Mouse (Mus musculus): ENCODE results near the gene Large2. TPM values are rescaled to one million over a fixed set of nuclear protein-coding genes. Genes with fewer than 3 reads are reported as not detected.

The Large2 gene
- polyA plus RNA-seq, 1 experiment from 2014 or later: 6.6 TPM

DNA sequence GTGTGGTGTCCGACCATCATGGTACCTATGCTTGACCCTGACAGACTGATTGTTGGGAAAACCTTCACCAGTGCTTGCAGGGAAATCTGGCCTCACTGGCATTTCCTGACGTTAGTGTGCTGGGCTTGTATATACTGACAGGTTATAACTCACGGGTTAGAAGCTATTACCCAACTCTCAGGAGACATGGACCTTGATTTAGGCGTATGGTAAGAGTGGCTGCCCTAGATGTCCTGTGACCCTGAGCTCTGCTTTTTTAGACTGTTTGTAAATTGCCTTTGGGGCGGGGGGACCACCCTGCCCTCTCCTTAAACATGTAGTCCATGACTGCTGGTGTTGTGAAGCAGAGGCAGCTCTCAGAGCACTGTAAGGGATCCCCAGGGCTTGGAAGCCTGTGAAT, 24.0 kb downstream of the Large2 start:
- H3K36me3 ChIP-seq (replicated peaks; ENCODE audit: control insufficient read depth, insufficient read depth, low read depth, low read length): no peaks in the 10 kb centered on the region; the same call in 1 of the 2 replicates

GRCm38 (mm10) chr2:92349589-92350425, 24.9 kb downstream of the Large2 start:
- 52% methylated on average over 6 of the region's 6 CpGs for WGBS
- no peak for DNase-seq (ENCODE audit: low spot score)
- Histone ChIP-seq H3K27me3 (ENCODE audit: control insufficient read depth, insufficient read depth, low read length) (no peaks in the 10 kb centered on the region), H3K9me3 (replicated peaks; ENCODE audit: control insufficient read depth, low read length) (no peaks in the 10 kb centered on the region), H3K4me3 (ENCODE audit: low read depth, low read length) (no peak overlapping the region), H3K4me2 (ENCODE audit: low read depth, low read length) (no peak overlapping the region), H3K27ac (replicated peaks; ENCODE audit: low read depth, low read length) (no peak overlapping the region), H3K36me3 (replicated peaks; ENCODE audit: control insufficient read depth, insufficient read depth, low read depth, low read length) (no peaks in the 10 kb centered on the region; the same call in 1 of the 2 replicates), H3K4me1 (ENCODE audit: control insufficient read depth, insufficient read depth, low read length) (no peaks in the 10 kb centered on the region), H3K9ac (replicated peaks; ENCODE audit: low read length) (no peak overlapping the region)
- no peak for ATAC-seq (replicated peaks; ENCODE audit: insufficient number of reproducible peaks, low FRiP score, low TSS enrichment, low read depth)

More for the DNA sequence above, 24.0 kb downstream of the Large2 start:
- WGBS: 50% methylated on average over 5 of the region's 5 CpGs
- no peak overlapping the region for H3K27ac ChIP-seq (replicated peaks; ENCODE audit: low read depth, low read length)
- H3K9ac ChIP-seq (replicated peaks; ENCODE audit: low read length): no peak overlapping the region
- ATAC-seq (replicated peaks; ENCODE audit: insufficient number of reproducible peaks, low FRiP score, low TSS enrichment, low read depth): no peak
- no peak overlapping the region for H3K4me3 ChIP-seq (ENCODE audit: low read depth, low read length)
- no peaks in the 10 kb centered on the region for H3K4me1 ChIP-seq (ENCODE audit: control insufficient read depth, insufficient read depth, low read length)
- no peaks in the 10 kb centered on the region for H3K27me3 ChIP-seq (ENCODE audit: control insufficient read depth, insufficient read depth, low read length)
- no peak overlapping the region for H3K4me2 ChIP-seq (ENCODE audit: low read depth, low read length)
- no peaks in the 10 kb centered on the region for H3K9me3 ChIP-seq (replicated peaks; ENCODE audit: control insufficient read depth, low read length)
- DNase-seq (ENCODE audit: low spot score): no peak

- no peaks in the 10 kb centered on the region for H3K4me1 ChIP-seq (ENCODE audit: control insufficient read depth, insufficient read depth, low read length)
- no peaks in the 10 kb centered on the region; the same call in 1 of the 2 replicates for H3K36me3 ChIP-seq (replicated peaks; ENCODE audit: control insufficient read depth, insufficient read depth, low read depth, low read length)
Observed at GRCm38 (mm10) chr2:92347191-92347590, 27.5 kb downstream of the Large2 start.

GRCm38 (mm10) chr2:92342418-92342817, 32.3 kb downstream of the Large2 start:
- H3K4me3 ChIP-seq (ENCODE audit: low read depth, low read length): no peak overlapping the region
- no peak overlapping the region for H3K27ac ChIP-seq (replicated peaks; ENCODE audit: low read depth, low read length)
- H3K9me3 ChIP-seq (replicated peaks; ENCODE audit: control insufficient read depth, low read length): no peaks in the 10 kb centered on the region
- no peaks in the 10 kb centered on the region for H3K36me3 ChIP-seq (replicated peaks; ENCODE audit: control insufficient read depth, insufficient read depth, low read depth, low read length)
- no peak overlapping the region for H3K4me2 ChIP-seq (ENCODE audit: low read depth, low read length)
- no peaks in the 10 kb centered on the region for H3K27me3 ChIP-seq (ENCODE audit: control insufficient read depth, insufficient read depth, low read length)
- H3K9ac ChIP-seq (replicated peaks; ENCODE audit: low read length): no peak overlapping the region
- no peak for DNase-seq (ENCODE audit: low spot score)
- ATAC-seq (replicated peaks; ENCODE audit: insufficient number of reproducible peaks, low FRiP score, low TSS enrichment, low read depth): no peak
- H3K4me1 ChIP-seq (ENCODE audit: control insufficient read depth, insufficient read depth, low read length): no peaks in the 10 kb centered on the region

More at GRCm38 (mm10) chr2:92347191-92347590, 27.5 kb downstream of the Large2 start:
- Histone ChIP-seq H3K9ac (replicated peaks; ENCODE audit: low read length) (no peak overlapping the region), H3K9me3 (replicated peaks; ENCODE audit: control insufficient read depth, low read length) (no peaks in the 10 kb centered on the region), H3K4me2 (ENCODE audit: low read depth, low read length) (no peak overlapping the region), H3K4me3 (ENCODE audit: low read depth, low read length) (no peak overlapping the region), H3K27me3 (ENCODE audit: control insufficient read depth, insufficient read depth, low read length) (no peaks in the 10 kb centered on the region), H3K27ac (replicated peaks; ENCODE audit: low read depth, low read length) (no peak overlapping the region)
- WGBS: 81% methylated on average over 2 of the region's 2 CpGs
- ATAC-seq (replicated peaks; ENCODE audit: insufficient number of reproducible peaks, low FRiP score, low TSS enrichment, low read depth) (no peak), DNase-seq (ENCODE audit: low spot score) (no peak)

DNA sequence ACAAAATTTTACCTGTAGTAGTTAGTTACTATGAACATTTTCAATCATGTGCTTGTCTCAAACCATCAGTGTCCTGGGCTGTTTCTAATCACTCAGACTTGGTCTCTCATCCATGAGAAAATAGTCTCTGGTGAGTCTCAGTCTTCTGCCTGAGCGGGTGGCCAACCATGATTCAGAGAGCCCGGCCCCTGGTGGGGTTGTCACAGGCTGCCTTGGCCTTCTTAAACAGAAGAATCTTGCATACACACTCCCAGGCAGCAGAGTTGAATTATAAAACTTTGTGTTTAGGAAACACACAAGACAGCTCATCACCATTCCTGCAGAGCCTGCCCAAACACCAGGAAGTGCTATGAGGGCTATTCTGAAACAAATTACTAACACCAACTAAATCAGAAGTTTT, 42.8 kb downstream of the Large2 start:
- no peaks in the 10 kb centered on the region for H3K27me3 ChIP-seq (ENCODE audit: control insufficient read depth, insufficient read depth, low read length)
- H3K27ac ChIP-seq (replicated peaks; ENCODE audit: low read depth, low read length): no peak overlapping the region
- H3K4me2 ChIP-seq (ENCODE audit: low read depth, low read length): no peak overlapping the region
- 95% methylated on average over 2 of the region's 2 CpGs for WGBS
- DNase-seq (ENCODE audit: low spot score) (no peak), ATAC-seq (replicated peaks; ENCODE audit: insufficient number of reproducible peaks, low FRiP score, low TSS enrichment, low read depth) (no peak)
- H3K9me3 ChIP-seq (replicated peaks; ENCODE audit: control insufficient read depth, low read length): no peaks in the 10 kb centered on the region
- no peak overlapping the region for H3K4me3 ChIP-seq (ENCODE audit: low read depth, low read length)
- no peak overlapping the region for H3K9ac ChIP-seq (replicated peaks; ENCODE audit: low read length)
- H3K36me3 ChIP-seq (replicated peaks; ENCODE audit: control insufficient read depth, insufficient read depth, low read depth, low read length): no peaks in the 10 kb centered on the region; the same call in none of the 2 replicates
- no peaks in the 10 kb centered on the region for H3K4me1 ChIP-seq (ENCODE audit: control insufficient read depth, insufficient read depth, low read length)

GRCm38 (mm10) chr2:92331410-92331809, 43.3 kb downstream of the Large2 start:
- Histone ChIP-seq H3K27me3 (ENCODE audit: control insufficient read depth, insufficient read depth, low read length) (no peaks in the 10 kb centered on the region), H3K4me2 (ENCODE audit: low read depth, low read length) (no peak overlapping the region), H3K36me3 (replicated peaks; ENCODE audit: control insufficient read depth, insufficient read depth, low read depth, low read length) (no peaks in the 10 kb centered on the region; the same call in 1 of the 2 replicates), H3K9me3 (replicated peaks; ENCODE audit: control insufficient read depth, low read length) (no peaks in the 10 kb centered on the region), H3K4me1 (ENCODE audit: control insufficient read depth, insufficient read depth, low read length) (no peaks in the 10 kb centered on the region), H3K4me3 (ENCODE audit: low read depth, low read length) (no peak overlapping the region), H3K9ac (replicated peaks; ENCODE audit: low read length) (no peak overlapping the region), H3K27ac (replicated peaks; ENCODE audit: low read depth, low read length) (no peak overlapping the region)
- WGBS: 98% methylated on average over 2 of the region's 2 CpGs
- peak; percentile 30 for DNase-seq (ENCODE audit: low spot score)
- ATAC-seq (replicated peaks; ENCODE audit: insufficient number of reproducible peaks, low FRiP score, low TSS enrichment, low read depth): no peak

GRCm38 (mm10) chr2:92330840-92331239, 43.8 kb downstream of the Large2 start:
- H3K4me3 ChIP-seq (ENCODE audit: low read depth, low read length): no peak overlapping the region
- H3K27me3 ChIP-seq (ENCODE audit: control insufficient read depth, insufficient read depth, low read length): no peaks in the 10 kb centered on the region

DNA sequence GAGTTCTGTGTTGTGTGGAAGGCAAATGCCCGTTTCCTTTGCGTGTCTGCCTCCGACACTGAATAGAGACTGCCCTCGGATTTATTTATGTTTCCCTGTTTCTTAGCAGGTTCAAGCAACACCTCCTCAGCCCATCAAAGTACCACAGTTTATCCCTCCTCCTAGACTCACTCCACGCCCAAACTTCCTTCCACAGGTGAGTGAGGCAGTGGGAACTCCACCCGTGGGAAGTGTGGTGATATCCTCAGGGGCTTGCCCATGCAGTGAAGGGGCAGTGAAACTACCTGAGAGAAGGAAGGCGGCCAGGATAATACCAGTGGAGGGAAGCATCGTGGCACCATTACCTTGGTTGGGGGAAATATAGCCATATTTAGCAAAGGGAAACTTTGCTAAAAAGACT, 46.5 kb downstream of the Large2 start:
- 93% methylated on average over 8 of the region's 8 CpGs for WGBS
- H3K4me1 ChIP-seq (ENCODE audit: control insufficient read depth, insufficient read depth, low read length): no peaks in the 10 kb centered on the region
- H3K27me3 ChIP-seq (ENCODE audit: control insufficient read depth, insufficient read depth, low read length): no peaks in the 10 kb centered on the region
- no peaks in the 10 kb centered on the region for H3K36me3 ChIP-seq (replicated peaks; ENCODE audit: control insufficient read depth, insufficient read depth, low read depth, low read length)
- DNase-seq (ENCODE audit: low spot score) (no peak), ATAC-seq (replicated peaks; ENCODE audit: insufficient number of reproducible peaks, low FRiP score, low TSS enrichment, low read depth) (no peak)
- no peak overlapping the region for H3K9ac ChIP-seq (replicated peaks; ENCODE audit: low read length)
- H3K9me3 ChIP-seq (replicated peaks; ENCODE audit: control insufficient read depth, low read length): no peaks in the 10 kb centered on the region
- H3K27ac ChIP-seq (replicated peaks; ENCODE audit: low read depth, low read length): no peak overlapping the region
- H3K4me3 ChIP-seq (ENCODE audit: low read depth, low read length): no peak overlapping the region
- H3K4me2 ChIP-seq (ENCODE audit: low read depth, low read length): no peak overlapping the region

More at GRCm38 (mm10) chr2:92330840-92331239, 43.8 kb downstream of the Large2 start:
- no peak overlapping the region for H3K27ac ChIP-seq (replicated peaks; ENCODE audit: low read depth, low read length)
- no peaks in the 10 kb centered on the region for H3K9me3 ChIP-seq (replicated peaks; ENCODE audit: control insufficient read depth, low read length)
- H3K36me3 ChIP-seq (replicated peaks; ENCODE audit: control insufficient read depth, insufficient read depth, low read depth, low read length): no peaks in the 10 kb centered on the region; the same call in 1 of the 2 replicates
- no peak overlapping the region for H3K9ac ChIP-seq (replicated peaks; ENCODE audit: low read length)
- H3K4me2 ChIP-seq (ENCODE audit: low read depth, low read length): no peak overlapping the region
- H3K4me1 ChIP-seq (ENCODE audit: control insufficient read depth, insufficient read depth, low read length): no peaks in the 10 kb centered on the region
- no peak for ATAC-seq (replicated peaks; ENCODE audit: insufficient number of reproducible peaks, low FRiP score, low TSS enrichment, low read depth)
- DNase-seq (ENCODE audit: low spot score): peak; percentile 72
- 49% methylated on average over 2 of the region's 2 CpGs for WGBS
